Mouse (Mus musculus) kidney, adult 18-20 months (tissue): ENCODE results near the gene Ccdc187.
A peak's percentile ranks its signal among the peaks of the same experiment; 100 is the strongest.

Source experiments
- DNase-seq: peaks from one replicate; pipeline ENCODE4 v3.0.0; 2021

The Ccdc187 gene

GRCm38 (mm10) chr2:26268216-26268615, 26.1 kb downstream of the Ccdc187 start:
- DNase-seq = no peak

- DNase-seq = no peak
Observed at GRCm38 (mm10) chr2:26266066-26266742, 28.2 kb downstream of the Ccdc187 start.

- DNase-seq = no peak
Observed at GRCm38 (mm10) chr2:26265095-26265494, 29.3 kb downstream of the Ccdc187 start.

GRCm38 (mm10) chr2:26264646-26265045, 29.7 kb downstream of the Ccdc187 start:
- no peak for DNase-seq

- DNase-seq = no peak
Observed at GRCm38 (mm10) chr2:26257315-26258096, 36.9 kb downstream of the Ccdc187 start.

- DNase-seq = no peak
Observed at GRCm38 (mm10) chr2:26254816-26255215, 39.5 kb downstream of the Ccdc187 start.

- DNase-seq = no peak
Observed at GRCm38 (mm10) chr2:26252514-26253206, 41.7 kb downstream of the Ccdc187 start.

- no peak for DNase-seq
Observed at GRCm38 (mm10) chr2:26247531-26247930, 46.8 kb downstream of the Ccdc187 start.

GRCm38 (mm10) chr2:26240841-26241240, 53.5 kb downstream of the Ccdc187 start:
- no peak for DNase-seq

GRCm38 (mm10) chr2:26240330-26240729, 54.0 kb downstream of the Ccdc187 start:
- no peak for DNase-seq

- peak; percentile 93 for DNase-seq
Observed at GRCm38 (mm10) chr2:26237290-26237782, 57.0 kb downstream of the Ccdc187 start, which contains the start of gene Qsox2. TSS of gene Qsox2 (minus strand) at chr2:26237525.

- DNase-seq = no peak
Observed at GRCm38 (mm10) chr2:26236681-26237289, 57.6 kb downstream of the Ccdc187 start.

- DNase-seq = no peak
Observed at GRCm38 (mm10) chr2:26234771-26235170, 59.6 kb downstream of the Ccdc187 start.

GRCm38 (mm10) chr2:26234253-26234652, 60.1 kb downstream of the Ccdc187 start:
- no peak for DNase-seq

- no peak for DNase-seq
Observed at GRCm38 (mm10) chr2:26231366-26231765, 63.0 kb downstream of the Ccdc187 start.

GRCm38 (mm10) chr2:26230253-26230652, 64.1 kb downstream of the Ccdc187 start:
- no peak for DNase-seq

- DNase-seq = peak; percentile 14
Observed at GRCm38 (mm10) chr2:26227788-26228187, 66.6 kb downstream of the Ccdc187 start.

GRCm38 (mm10) chr2:26225242-26225641, 69.1 kb downstream of the Ccdc187 start:
- no peak for DNase-seq

- DNase-seq = no peak
Observed at GRCm38 (mm10) chr2:26223961-26224360, 70.4 kb downstream of the Ccdc187 start.

- no peak for DNase-seq
Observed at GRCm38 (mm10) chr2:26214526-26214925, 79.8 kb downstream of the Ccdc187 start.

GRCm38 (mm10) chr2:26209566-26209965, 84.8 kb downstream of the Ccdc187 start:
- DNase-seq = no peak

GRCm38 (mm10) chr2:26208126-26208789, 86.1 kb downstream of the Ccdc187 start, which contains the start of gene Lhx3:
TSS of gene Lhx3 (minus strand) at chr2:26208289.
- peak; percentile 88 for DNase-seq
